Mouse (Mus musculus) G1E (cell line): ENCODE data around the gene Fgfr3.

ENCODE experiments used
- CTCF ChIP-seq: IDR thresholded peaks from 2 replicates; pipeline ENCODE4 v1.5.1; 2012; ENCODE audit warnings: low read depth, low read length, inconsistent platforms, mixed read lengths
- GATA1 ChIP-seq: IDR thresholded peaks from 2 replicates; pipeline ENCODE4 v1.6.1; 2012; ENCODE audit warnings: borderline replicate concordance, low read length, inconsistent platforms, mixed read lengths
- GATA2 ChIP-seq: IDR thresholded peaks from 2 replicates; pipeline ENCODE4 v1.6.1; 2012; ENCODE audit warnings: low read depth, low read length, inconsistent platforms, borderline replicate concordance
- POLR2AphosphoS5 ChIP-seq: IDR thresholded peaks from 2 replicates; pipeline ENCODE4 v1.6.1; 2012; ENCODE audit warnings: low read depth, low read length, inconsistent platforms; ENCODE audit not compliant: insufficient replicate concordance
- TAL1 ChIP-seq: conservative IDR thresholded peaks from 2 replicates; pipeline ENCODE4 v1.6.1; 2012; ENCODE audit warnings: low read depth, low read length, inconsistent platforms, mixed read lengths

GRCm38 (mm10) chr5:33701832-33702231 lies 19.6 kb upstream of the Fgfr3 start:
- TF ChIP-seq CTCF, result no peak
- TF ChIP-seq TAL1, result no peak
- no peak for TF ChIP-seq GATA1
- no peak for TF ChIP-seq GATA2
- TF ChIP-seq POLR2AphosphoS5, result no peak
